8 mouse cellular contexts compared by ENCODE assay signal in genomic region chr8:20823219-20823618, GRCm38 (mm10).
A peak's percentile ranks its signal among the peaks of the same experiment; 100 is the strongest.
DNase-seq lines count a peak whose midpoint lies in the region; TF ChIP-seq lines count a peak whose summit lies in the region.
"Not testable (repeated sequence)": the region's sequence is repeated elsewhere in the genome, so short reads cannot be mapped to it uniquely, and the experiment has no call there.

No protein-coding gene starts in this region.

- not testable (repeated sequence) for TF ChIP-seq CTCF in gastrocnemius, adult 2 months (IDR thresholded peaks at IDR 0.05)

- DNase-seq in adrenal gland, postnatal 14 days, result peak; percentile 11
- DNase-seq in gastrocnemius, adult 2 months, result peak; percentile 14
- peak; percentile 12 to 14 for DNase-seq in heart, postnatal 14 days
- DNase-seq in kidney, postnatal 25 days, result peak; percentile 14 to 47
- DNase-seq in lung, postnatal 10 days, result peak; percentile 22
- peak; percentile 4 for DNase-seq in right cerebral cortex, postnatal 14 days
- DNase-seq in thymus, postnatal 14 days, result peak; percentile 7
- peak; percentile 44 to 86 for DNase-seq in urinary bladder, postnatal 4 days (ENCODE audit: low spot score in 2 of 2)

- not testable (repeated sequence) for H3K4me3 ChIP-seq in gastrocnemius, adult 2 months

- intact Hi-C loops in gastrocnemius, adult 2 months (cut with DNase I); heart, postnatal 14 days (cut with DNase I): not testable (repeated sequence)

- not testable (repeated sequence) for H3K27ac ChIP-seq in gastrocnemius, adult 2 months

Comparison
In these comparisons a context has a peak if more than half of its experiments do, and no peak if none do; other contexts are left out.
1. DNase-seq: peak in every context shown above with its lines; median percentile 65 in urinary bladder, postnatal 4 days; 30 in kidney, postnatal 25 days; 22 in lung, postnatal 10 days; 14 in gastrocnemius, adult 2 months; 13 in heart, postnatal 14 days; 11 in adrenal gland, postnatal 14 days; 7 in thymus, postnatal 14 days; 4 in right cerebral cortex, postnatal 14 days.